Mouse (Mus musculus) frontal cortex, postnatal 10 days (tissue): ENCODE measurements at regions not wholly inside any gene's neighbourhood (a gene's known extent, or its start where the extent isn't known, plus 50 kb on each side); places are given as distances from the start of the nearest gene placed in this dataset.

Experiments
- DNase-seq, 2 experiments: peaks; one replicate each; pipeline ENCODE4 v3.0.0; 2022; ENCODE audit warnings: low spot score in 2 of 2, mixed read lengths in 1 of 2

DNA sequence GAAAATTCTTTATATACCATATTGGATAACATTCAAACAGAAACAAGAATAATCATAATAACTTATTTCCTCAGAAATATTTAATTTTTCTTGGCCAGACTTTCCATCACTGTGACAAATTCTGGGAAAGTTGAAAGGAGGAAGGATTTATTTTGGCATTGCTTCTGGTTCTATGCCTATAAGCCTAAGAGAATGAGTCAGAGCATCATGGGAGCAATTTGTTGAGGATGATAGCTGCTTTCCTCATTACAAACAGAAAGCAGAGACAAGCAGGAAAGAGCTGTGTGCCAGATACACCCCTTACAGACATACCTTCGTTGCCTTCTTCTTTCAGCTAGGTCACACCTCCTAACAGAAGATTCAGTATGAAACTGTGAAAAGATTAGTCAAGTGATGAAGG lies 115.3 kb downstream of the Rgs21 start:
- DNase-seq: no peak

- DNase-seq: no peak
Observed at GRCm38 (mm10) chr1:144451731-144452130, 115.7 kb downstream of the Rgs21 start.

DNA sequence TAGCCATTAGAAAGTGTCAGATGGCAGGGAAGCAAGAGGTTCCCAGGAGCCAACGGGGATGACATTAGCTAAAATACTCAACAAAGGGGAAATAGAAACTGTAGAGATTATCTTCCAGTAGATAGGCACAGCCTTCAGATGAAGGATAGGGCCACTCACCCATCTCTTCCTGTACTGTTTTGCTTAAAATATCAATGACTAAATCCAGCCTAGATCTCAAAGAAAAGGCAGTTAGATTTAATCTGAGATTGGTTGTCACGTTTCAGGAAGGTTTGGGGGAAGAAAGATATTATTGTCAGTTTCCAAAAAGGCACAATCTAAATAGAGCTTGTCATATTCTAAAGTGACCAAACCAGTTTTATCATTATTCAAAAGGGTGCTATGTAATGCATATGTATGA lies 130.8 kb downstream of the Rgs21 start:
- DNase-seq: no peak

DNA sequence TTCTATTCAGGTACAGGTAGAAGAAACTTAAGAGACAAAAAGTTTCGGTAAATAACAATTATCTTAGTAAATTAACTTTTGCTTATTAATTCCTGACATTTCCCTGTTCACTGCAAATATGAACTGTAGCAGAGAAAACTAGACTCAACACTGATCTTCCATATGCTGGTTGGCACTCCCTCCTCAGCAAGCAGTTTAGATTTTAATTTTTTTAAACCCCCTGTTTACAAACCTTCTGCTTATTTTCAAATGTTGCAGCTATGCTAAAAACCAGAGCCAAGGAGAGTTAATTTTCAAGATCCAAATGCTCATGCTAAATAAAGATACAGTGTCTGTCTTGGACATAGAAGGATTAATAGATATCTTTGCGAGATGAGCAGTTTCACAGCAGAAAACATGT lies 134.7 kb downstream of the Rgs21 start:
- no peak for DNase-seq

GRCm38 (mm10) chr1:144431535-144432276 lies 135.8 kb downstream of the Rgs21 start:
- DNase-seq: no peak

DNA sequence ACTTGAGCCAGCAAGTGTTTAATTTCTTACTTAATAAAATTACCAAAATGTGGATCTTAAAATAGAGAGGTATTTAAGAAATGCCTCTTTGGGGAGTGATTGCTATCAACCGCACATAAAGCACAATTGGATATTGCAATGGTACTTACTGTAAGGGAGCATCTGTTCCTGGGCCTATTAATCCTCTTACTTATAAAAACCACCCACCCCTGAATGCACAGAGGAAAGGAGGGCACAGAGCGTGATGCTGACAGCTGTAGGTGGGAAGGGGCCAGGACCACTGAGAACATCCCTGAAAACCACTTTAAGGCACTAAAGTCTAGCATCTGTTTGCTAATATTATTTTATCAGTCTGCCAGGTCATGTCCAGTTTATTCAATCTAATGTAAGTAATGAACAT lies 146.1 kb downstream of the Rgs21 start:
- DNase-seq: no peak

GRCm38 (mm10) chr1:144406387-144407383 lies 157.6 kb upstream of the Rgs1 start:
- peak; percentile 68 to 82 for DNase-seq

DNA sequence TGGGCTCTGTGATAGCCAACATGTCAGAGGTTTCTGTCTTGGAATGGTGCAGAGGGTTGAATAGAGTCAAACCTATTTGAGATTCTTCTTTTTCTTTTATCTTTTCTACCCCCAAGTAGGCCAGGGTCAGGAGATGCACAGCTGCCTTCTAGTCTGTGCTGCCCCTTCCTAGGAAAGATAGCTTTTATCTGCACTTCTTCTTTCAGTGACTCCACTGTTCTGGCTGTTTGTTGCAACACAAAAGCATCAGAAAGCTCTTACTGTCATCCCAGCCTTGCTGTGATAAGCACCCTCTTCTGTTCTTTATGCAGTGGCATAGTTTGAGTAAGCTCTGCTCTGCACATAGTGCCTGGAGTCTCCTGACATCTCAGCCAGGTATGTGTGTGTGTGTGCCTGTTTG lies 156.7 kb upstream of the Rgs1 start:
- DNase-seq: no peak

GRCm38 (mm10) chr1:144405031-144405430 lies 156.0 kb upstream of the Rgs1 start:
- no peak for DNase-seq

DNA sequence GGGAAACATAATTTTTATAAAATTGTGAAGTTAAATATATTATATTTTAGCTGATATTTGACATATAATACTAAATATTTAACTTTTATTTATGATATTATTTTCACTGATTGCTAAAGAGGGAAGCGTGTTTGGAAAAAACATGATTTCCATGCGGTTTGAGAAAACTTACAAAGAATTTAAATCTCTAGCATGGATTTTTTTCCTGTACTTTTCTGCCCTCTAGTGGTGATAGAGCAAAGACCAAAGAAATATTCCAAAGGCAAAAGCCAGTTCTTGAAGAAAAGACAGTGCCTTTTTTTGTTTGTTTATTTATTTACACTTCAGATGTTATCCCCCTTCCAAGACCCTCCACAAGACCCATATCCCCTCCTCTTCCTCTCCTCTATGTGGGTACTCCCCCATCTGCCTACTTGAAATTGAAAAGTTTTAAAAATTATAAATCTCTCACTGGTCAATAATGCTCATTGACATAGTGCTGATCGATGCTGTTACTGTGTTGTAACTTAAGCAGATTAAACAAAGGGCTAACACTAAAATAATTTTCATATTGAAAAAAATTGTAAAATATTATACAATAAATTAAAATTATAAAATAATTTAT lies 131.1 kb upstream of the Rgs1 start:
- DNase-seq: no peak

GRCm38 (mm10) chr1:144374121-144374520 lies 125.1 kb upstream of the Rgs1 start:
- no peak for DNase-seq

DNA sequence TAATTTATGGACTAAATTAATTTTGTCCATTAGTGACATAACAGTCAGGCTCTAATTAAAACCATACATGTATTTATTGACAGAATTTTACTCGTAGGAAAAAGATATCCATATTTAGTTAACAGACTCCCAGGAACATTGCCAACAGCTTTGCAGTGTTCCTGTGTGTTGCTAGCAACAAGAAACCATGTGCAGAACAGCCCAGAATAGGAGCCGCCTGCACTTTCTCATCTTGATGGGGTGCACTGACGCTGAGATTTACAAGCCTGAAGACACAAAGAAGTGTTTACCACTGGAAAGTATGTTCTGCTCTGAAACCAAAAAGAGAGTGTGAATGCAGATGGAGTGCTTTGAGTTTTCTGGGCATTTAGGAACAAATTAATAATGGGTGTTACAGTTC lies 118.5 kb upstream of the Rgs1 start:
- peak; percentile 18 to 57 for DNase-seq

DNA sequence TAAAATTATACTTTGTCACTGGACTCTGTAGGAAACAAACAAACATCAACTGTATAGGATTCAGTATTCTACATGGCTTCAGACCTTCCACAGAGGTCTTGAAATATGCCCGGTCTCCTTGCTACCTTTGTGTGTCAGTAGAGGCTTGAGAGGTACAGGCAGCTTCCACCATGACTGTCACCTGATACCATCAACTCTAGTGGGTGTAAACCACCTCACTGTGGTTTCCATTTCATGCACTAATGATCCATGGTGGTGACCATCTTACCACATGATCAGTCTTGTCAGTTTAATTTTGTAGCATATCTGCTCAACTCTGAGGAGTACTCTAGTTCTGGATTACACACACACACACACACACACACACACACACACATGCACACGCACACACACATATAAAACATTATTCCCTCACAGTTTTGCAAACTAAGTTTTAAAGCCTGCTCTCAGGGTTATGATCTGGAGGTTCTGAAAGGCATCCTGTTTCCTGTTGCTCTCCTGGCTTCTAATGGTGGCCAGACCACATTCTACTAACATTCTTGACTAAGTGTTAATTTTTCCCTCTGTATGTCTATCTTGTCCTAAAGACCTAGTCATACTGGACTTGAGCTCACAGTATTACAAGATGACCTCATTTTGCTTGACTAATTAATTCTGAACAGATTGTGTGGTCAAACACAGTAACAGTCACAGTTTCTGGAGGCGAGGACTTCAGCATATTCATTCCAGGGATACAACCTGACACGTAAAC lies 106.7 kb upstream of the Rgs1 start:
- DNase-seq: no peak

DNA sequence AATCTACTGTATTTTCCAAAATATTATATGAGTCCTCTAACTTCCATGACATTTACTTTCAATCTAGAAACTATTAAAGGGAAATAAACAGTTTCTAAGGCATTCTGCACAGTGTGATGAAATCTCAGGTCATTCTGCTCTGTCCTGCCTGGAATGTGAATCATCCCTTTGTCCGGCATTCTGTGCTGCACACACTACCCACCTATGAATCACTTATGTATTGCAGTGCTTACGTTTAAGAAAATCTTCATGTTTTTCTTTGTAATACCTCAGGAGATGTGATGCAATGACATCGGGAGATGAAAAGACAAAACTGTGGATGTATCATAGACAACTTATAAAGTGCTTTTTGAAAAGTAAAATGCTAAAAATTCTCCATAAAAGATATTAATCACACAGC lies 106.0 kb upstream of the Rgs1 start:
- DNase-seq: no peak

GRCm38 (mm10) chr1:144353320-144353719 lies 104.3 kb upstream of the Rgs1 start:
- no peak for DNase-seq

- no peak for DNase-seq
Observed at GRCm38 (mm10) chr1:144343820-144344219, 94.8 kb upstream of the Rgs1 start.

- DNase-seq: no peak
Observed at GRCm38 (mm10) chr1:144343299-144343698, 94.3 kb upstream of the Rgs1 start.

- DNase-seq: no peak
Observed at GRCm38 (mm10) chr1:144337572-144337971, 88.5 kb upstream of the Rgs1 start.

DNA sequence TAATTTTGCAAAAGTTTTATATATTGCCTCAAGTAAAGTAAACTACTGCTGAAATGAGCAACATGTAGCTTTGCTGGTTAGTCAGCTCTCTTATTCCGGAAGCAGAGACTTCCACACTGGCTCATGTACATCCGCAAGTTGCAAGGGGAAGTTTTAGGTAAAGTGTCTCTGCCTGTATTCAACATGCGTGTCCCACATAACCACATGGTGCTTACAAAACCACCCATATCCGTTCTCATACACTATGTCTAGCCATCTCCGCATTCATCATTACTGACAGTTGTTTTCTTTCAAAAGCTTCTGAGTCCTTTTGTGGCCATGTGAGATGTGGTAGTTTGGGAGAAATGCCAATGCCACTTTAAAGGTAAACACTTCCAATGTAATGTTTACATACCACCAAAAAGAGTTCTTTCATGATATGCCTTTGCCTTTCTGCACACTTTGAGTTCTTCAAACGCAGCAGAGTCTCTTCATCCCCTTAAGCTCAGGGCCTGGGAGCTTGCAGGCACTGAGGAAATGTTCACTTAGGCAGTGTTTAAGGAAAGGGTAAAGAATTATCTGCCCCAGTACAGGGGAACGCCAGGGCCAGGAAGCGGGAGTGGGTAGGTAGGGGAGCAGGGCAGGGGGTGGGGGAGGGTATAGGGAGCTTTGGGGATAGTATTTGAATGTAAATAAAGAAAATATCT lies 81.5 kb upstream of the Rgs1 start:
- no peak for DNase-seq

DNA sequence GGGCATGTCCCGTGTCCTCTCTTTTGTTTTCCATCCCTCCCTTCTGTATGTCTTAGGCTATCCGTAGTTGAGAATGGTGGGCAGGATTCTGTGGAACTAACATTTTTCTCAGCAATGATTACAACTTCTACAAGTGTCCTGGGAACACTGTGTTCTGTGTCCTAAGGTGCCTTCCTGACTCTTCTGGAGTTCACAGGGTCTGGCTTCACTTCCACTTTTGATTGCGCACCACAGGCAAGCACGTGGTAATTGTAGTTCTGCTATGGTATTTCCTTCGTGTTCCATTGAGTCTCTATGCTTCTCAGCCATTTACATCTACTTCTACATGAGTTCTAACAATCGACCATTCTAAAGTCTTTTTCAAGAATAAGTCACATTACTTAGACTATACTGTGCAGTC lies 70.4 kb upstream of the Rgs1 start:
- no peak for DNase-seq

DNA sequence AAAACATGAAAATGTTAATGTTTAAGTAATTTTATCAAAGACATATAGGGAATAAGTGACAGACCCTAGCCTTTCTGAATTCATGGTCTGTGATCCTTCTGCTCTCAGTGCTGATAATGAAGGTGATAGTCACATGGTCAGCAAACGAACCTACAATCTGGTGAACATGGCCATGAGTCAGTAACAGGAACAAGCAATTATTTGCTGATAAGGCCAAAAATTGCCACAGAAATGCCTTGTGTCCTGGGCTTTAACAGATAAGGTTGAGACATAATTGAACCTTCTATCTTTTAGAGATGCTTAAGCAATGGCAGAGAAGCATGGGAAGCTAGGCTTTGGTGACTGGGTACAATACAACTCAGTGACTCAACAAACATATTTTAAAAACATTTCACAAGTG lies 69.2 kb upstream of the Rgs1 start:
- no peak for DNase-seq
